Mouse (Mus musculus) kidney, postnatal 10 days (tissue): Measurements from ENCODE around the gene Dyrk2.

Experiments
- DNase-seq: peaks from one replicate; pipeline ENCODE4 v3.0.0; 2021; ENCODE audit warnings: mixed read lengths

The Dyrk2 gene

GRCm38 (mm10) chr10:118840598-118840997 lies 29.4 kb downstream of the Dyrk2 start:
- no peak for DNase-seq

GRCm38 (mm10) chr10:118839343-118840141 lies 30.5 kb downstream of the Dyrk2 start:
- no peak for DNase-seq

- peak; percentile 40 for DNase-seq
These were observed 32.4 kb downstream of the Dyrk2 start for GRCm38 (mm10) chr10:118837636-118838035.

- DNase-seq: no peak
These were observed 38.8 kb downstream of the Dyrk2 start for GRCm38 (mm10) chr10:118831190-118831589.

GRCm38 (mm10) chr10:118829641-118830040 lies 40.4 kb downstream of the Dyrk2 start:
- DNase-seq: no peak

GRCm38 (mm10) chr10:118827116-118827515 lies 42.9 kb downstream of the Dyrk2 start:
- DNase-seq: no peak

GRCm38 (mm10) chr10:118824830-118825229 lies 45.2 kb downstream of the Dyrk2 start:
- no peak for DNase-seq

- peak; percentile 66 for DNase-seq
These were observed 49.1 kb downstream of the Dyrk2 start for GRCm38 (mm10) chr10:118820901-118821300.

GRCm38 (mm10) chr10:118819846-118820245 lies 50.2 kb downstream of the Dyrk2 start:
- no peak for DNase-seq

GRCm38 (mm10) chr10:118817089-118817488 lies 52.9 kb downstream of the Dyrk2 start:
- no peak for DNase-seq

- DNase-seq: no peak
These were observed 58.1 kb downstream of the Dyrk2 start for GRCm38 (mm10) chr10:118811945-118812344.

GRCm38 (mm10) chr10:118810908-118811711 lies 58.9 kb downstream of the Dyrk2 start:
- DNase-seq: peak; percentile 83
